Comparison of ENCODE assay signal across 8 mouse cellular contexts in the genomic region with DNA sequence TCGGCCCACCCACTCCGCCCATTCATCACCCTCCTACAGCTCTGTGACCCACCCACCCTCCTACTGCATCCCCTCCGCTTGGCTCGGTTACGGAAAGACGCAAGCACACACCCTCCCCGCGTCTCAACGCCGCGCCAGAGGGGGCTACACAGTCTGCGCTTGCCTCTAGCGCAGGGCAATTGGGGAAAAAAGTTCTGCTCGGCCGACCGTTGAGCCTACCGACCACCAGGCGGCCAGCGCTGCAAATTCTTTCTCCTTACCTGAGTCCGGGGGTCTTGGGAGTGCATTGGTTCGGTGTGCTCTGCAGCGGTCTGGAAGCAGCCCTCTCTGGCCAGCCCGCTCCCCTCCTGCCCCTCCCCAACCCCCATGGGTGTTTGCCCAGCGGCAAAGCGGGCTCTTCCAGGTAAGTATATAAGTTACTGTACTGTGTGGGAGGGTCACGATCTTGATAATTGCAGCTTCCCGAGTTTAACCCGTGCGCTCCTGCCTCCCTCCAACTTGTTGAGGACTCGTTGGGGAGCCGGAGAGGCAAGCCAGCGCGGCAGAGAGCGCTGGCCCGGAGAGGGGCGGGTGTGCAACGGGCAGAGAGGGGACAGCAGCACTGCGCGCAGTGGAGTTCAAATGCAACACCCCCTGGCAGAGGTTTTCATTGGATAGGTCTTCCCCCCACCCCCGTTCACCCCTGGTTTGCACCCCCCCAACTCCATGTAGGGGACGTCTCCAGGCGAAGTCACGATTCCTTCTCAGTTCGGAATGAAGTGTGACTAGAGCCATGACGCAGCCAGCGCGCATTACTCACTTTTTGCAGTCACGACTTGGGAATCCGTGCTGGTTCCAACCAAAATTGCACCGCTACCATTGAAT.
DNase-seq lines count a peak whose midpoint lies in the region; ATAC-seq lines count a peak whose summit lies in the region.

No protein-coding gene starts in this region.

- WGBS in lung, embryonic 16.5 days: under 1% methylated on average over 50 of the region's 50 CpGs
- WGBS in hindbrain, embryonic 16.5 days: under 1% methylated on average over 50 of the region's 50 CpGs

- H3K9ac ChIP-seq in lung, embryonic 16.5 days (ENCODE audit: low read length): no peak overlapping the region
- H3K9ac ChIP-seq in hindbrain, embryonic 16.5 days (ENCODE audit: low read depth, low read length): peak overlapping the region; percentile 33; the same call in 1 of the 2 replicates

- H3K4me1 ChIP-seq in lung, embryonic 16.5 days (replicated peaks; ENCODE audit: control insufficient read depth, insufficient read depth, low read length): peaks cover 5% of the 10 kb centered on the region; the same call in 1 of the 2 replicates
- H3K4me1 ChIP-seq in hindbrain, embryonic 16.5 days (ENCODE audit: control insufficient read depth, insufficient read depth, low read depth, low read length): peaks cover 41% of the 10 kb centered on the region

- H3K27ac ChIP-seq in lung, embryonic 16.5 days (ENCODE audit: low read length): no peak overlapping the region
- no peak overlapping the region for H3K27ac ChIP-seq in hindbrain, embryonic 16.5 days (ENCODE audit: low read depth, low read length)

- ATAC-seq in cerebellum, adult (ENCODE audit: insufficient number of reproducible peaks, low FRiP score, low TSS enrichment): no peak
- no peak for ATAC-seq in lung, embryonic 16.5 days (ENCODE audit: low read depth)
- ATAC-seq in hindbrain, embryonic 16.5 days: no peak

- H3K4me2 ChIP-seq in lung, embryonic 16.5 days (ENCODE audit: low read depth, low read length): no peak overlapping the region
- peak overlapping the region; percentile 94 for H3K4me2 ChIP-seq in hindbrain, embryonic 16.5 days (ENCODE audit: low read length)

- peaks cover 98% of the 10 kb centered on the region for H3K27me3 ChIP-seq in lung, embryonic 16.5 days (ENCODE audit: control insufficient read depth, insufficient read depth, low read depth, low read length)
- H3K27me3 ChIP-seq in hindbrain, embryonic 16.5 days (replicated peaks; ENCODE audit: control insufficient read depth, insufficient read depth, low read length): peaks cover 30% of the 10 kb centered on the region

- peak overlapping the region; percentile 10; the same call in 1 of the 2 replicates for H3K4me3 ChIP-seq in lung, embryonic 16.5 days (ENCODE audit: low read length)
- H3K4me3 ChIP-seq in hindbrain, embryonic 16.5 days (ENCODE audit: low read length): peak overlapping the region; percentile 42

- H3K9me3 ChIP-seq in lung, embryonic 16.5 days (ENCODE audit: control insufficient read depth, low read length): no peaks in the 10 kb centered on the region
- H3K9me3 ChIP-seq in hindbrain, embryonic 16.5 days (ENCODE audit: control insufficient read depth, low read length): no peaks in the 10 kb centered on the region

- DNase-seq in cerebellum, adult 11-12 months: peak; percentile 62
- DNase-seq in lung, postnatal 4 days: no peak
- peak; percentile 60 for DNase-seq in retina, embryonic 14.5 days (ENCODE audit: low spot score)
- DNase-seq in urinary bladder, adult 18-20 months (ENCODE audit: low spot score in 2 of 2): no peak
- DNase-seq in spleen, postnatal 10 days (ENCODE audit: low spot score in 2 of 2): no peak

- H3K36me3 ChIP-seq in lung, embryonic 16.5 days (ENCODE audit: control insufficient read depth, insufficient read depth, low read length): no peaks in the 10 kb centered on the region
- no peaks in the 10 kb centered on the region for H3K36me3 ChIP-seq in hindbrain, embryonic 16.5 days (ENCODE audit: control insufficient read depth, insufficient read depth, low read length)

Comparison
In these comparisons a context has a peak if more than half of its experiments do, and no peak if none do; other contexts are left out.
1. DNase-seq: peak in cerebellum, adult 11-12 months (single experiment) and retina, embryonic 14.5 days (single experiment); none in lung, postnatal 4 days (0 of 2), urinary bladder, adult 18-20 months (0 of 2) and spleen, postnatal 10 days (0 of 2).